Mouse (Mus musculus) CH12.LX (cell line): ENCODE results near the gene Bcl2l11. TPM values are rescaled to one million over a fixed set of nuclear protein-coding genes. Genes with fewer than 3 reads are reported as not detected.

Experiments used
- DNase-seq: peaks from one replicate; pipeline ENCODE4 v3.0.0-alpha.2; 2013; ENCODE audit errors: extremely low read depth
- H3K27ac ChIP-seq: 2 replicates; pipeline ENCODE4 v1.5.1; 2012; ENCODE audit warnings: low read depth, mild to moderate bottlenecking, control low read depth, moderate library complexity; ENCODE audit not compliant: insufficient read depth
- H3K27me3 ChIP-seq: replicated peaks from 2 replicates; pipeline ENCODE3; 2012; ENCODE audit warnings: inconsistent platforms
- H3K36me3 ChIP-seq, 2 experiments: replicated peaks in 1 of 2; 2 replicates each; pipeline versions ENCODE3 to v1.6.1; 2012; ENCODE audit warnings: inconsistent platforms in 1 of 2, low read length in 1 of 2, mild to moderate bottlenecking in 1 of 2, mixed read lengths in 1 of 2, moderate library complexity in 1 of 2; ENCODE audit not compliant: control insufficient read depth in 1 of 2, insufficient read depth in 1 of 2
- H3K4me1 ChIP-seq, 2 experiments: 2 replicates each; pipeline ENCODE4 v1.6.1; 2012; ENCODE audit warnings: inconsistent platforms in 1 of 2, moderate library complexity in 1 of 2; ENCODE audit not compliant: insufficient read depth in 2 of 2, control insufficient read depth in 1 of 2
- H3K4me2 ChIP-seq: 2 replicates; pipeline ENCODE4 v1.6.1; 2012; ENCODE audit warnings: low read depth, mild to moderate bottlenecking, control low read depth; ENCODE audit not compliant: poor library complexity, insufficient read depth, severe bottlenecking
- H3K4me3 ChIP-seq, 3 experiments: fragments of 150-350 bp in 1 of 3; sonication (generic) in 1 of 3; replicated peaks in 1 of 3; 2 replicates each; pipeline versions ENCODE3 to v1.5.1; 2011 to 2012; ENCODE audit warnings: low read depth in 2 of 3, low read length in 2 of 3, mild to moderate bottlenecking in 2 of 3, moderate library complexity in 2 of 3, control low read depth in 1 of 3, improper control_type of control experiment in 1 of 3, inconsistent platforms in 1 of 3, mixed read lengths in 1 of 3; ENCODE audit not compliant: poor library complexity in 1 of 3
- H3K79me2 ChIP-seq: replicated peaks from 2 replicates; pipeline ENCODE4 v1.6.1; 2012; ENCODE audit warnings: mild to moderate bottlenecking, moderate library complexity; ENCODE audit not compliant: control insufficient read depth, poor library complexity, insufficient read depth, severe bottlenecking; ENCODE audit errors: extremely low read depth
- H3K9ac ChIP-seq: 2 replicates; pipeline ENCODE4 v1.6.1; 2012; ENCODE audit warnings: low read depth, mild to moderate bottlenecking, control low read depth, moderate library complexity; ENCODE audit not compliant: insufficient read depth
- H3K9me3 ChIP-seq: replicated peaks from 2 replicates; pipeline ENCODE3; 2012; ENCODE audit warnings: low read length, inconsistent platforms, mixed read lengths
- BHLHE40 ChIP-seq: IDR thresholded peaks from 2 replicates; pipeline ENCODE4 v1.6.1; 2011; ENCODE audit warnings: mild to moderate bottlenecking, low read depth, low read length, improper control_type of control experiment
- CHD2 ChIP-seq: IDR thresholded peaks from 2 replicates; pipeline ENCODE4 v1.6.1; 2011; ENCODE audit warnings: low read length, improper control_type of control experiment
- E2F4 ChIP-seq: IDR thresholded peaks from 2 replicates; pipeline ENCODE4 v1.6.1; 2011; ENCODE audit warnings: low read depth, low read length, improper control_type of control experiment; ENCODE audit not compliant: insufficient replicate concordance
- ETS1 ChIP-seq: conservative IDR thresholded peaks from 2 replicates; pipeline ENCODE4 v1.6.1; 2012; ENCODE audit warnings: low read depth, mild to moderate bottlenecking, inconsistent platforms, low read length, improper control_type of control experiment, moderate library complexity
- GABPA ChIP-seq: IDR thresholded peaks from 2 replicates; pipeline ENCODE4 v1.6.1; 2012; ENCODE audit warnings: low read depth, low read length, improper control_type of control experiment, inconsistent platforms; ENCODE audit not compliant: insufficient replicate concordance
- HCFC1 ChIP-seq: IDR thresholded peaks from 2 replicates; pipeline ENCODE4 v1.6.1; 2012; ENCODE audit warnings: low read depth, mild to moderate bottlenecking, inconsistent platforms, low read length, improper control_type of control experiment
- IRF4 ChIP-seq: IDR thresholded peaks from 2 replicates; pipeline ENCODE4 v1.6.1; 2014; ENCODE audit warnings: low read depth, mild to moderate bottlenecking, inconsistent platforms, low read length, improper control_type of control experiment
- JUN ChIP-seq: IDR thresholded peaks from 2 replicates; pipeline ENCODE4 v1.6.1; 2011; ENCODE audit warnings: low read depth, mild to moderate bottlenecking, low read length, improper control_type of control experiment, moderate library complexity; ENCODE audit not compliant: insufficient read depth
- KAT2A ChIP-seq: IDR thresholded peaks from 2 replicates; pipeline ENCODE4 v1.6.1; 2012; ENCODE audit warnings: low read length, improper control_type of control experiment, inconsistent platforms; ENCODE audit not compliant: insufficient replicate concordance
- MAFK ChIP-seq: IDR thresholded peaks from 2 replicates; pipeline ENCODE4 v1.6.1; 2011; ENCODE audit warnings: low read length, improper control_type of control experiment; ENCODE audit not compliant: insufficient replicate concordance
- MAX ChIP-seq: IDR thresholded peaks from 2 replicates; pipeline ENCODE4 v1.6.1; 2011; ENCODE audit warnings: low read length, improper control_type of control experiment
- MEF2A ChIP-seq: IDR thresholded peaks from 2 replicates; pipeline ENCODE4 v1.6.1; 2014; ENCODE audit warnings: low read depth, mild to moderate bottlenecking, inconsistent platforms, low read length, improper control_type of control experiment, borderline replicate concordance
- MXI1 ChIP-seq: IDR thresholded peaks from 2 replicates; pipeline ENCODE4 v1.6.1; 2011; ENCODE audit warnings: mild to moderate bottlenecking, low read depth, low read length, improper control_type of control experiment
- MYC ChIP-seq: IDR thresholded peaks from 2 replicates; pipeline ENCODE4 v1.6.1; 2011; ENCODE audit warnings: low read depth, mild to moderate bottlenecking, improper control_type of control experiment, low read length
- NELFE ChIP-seq: IDR thresholded peaks from 2 replicates; pipeline ENCODE4 v1.6.1; 2011; ENCODE audit warnings: low read depth, low read length, improper control_type of control experiment
- NRF1 ChIP-seq: IDR thresholded peaks from 2 replicates; pipeline ENCODE4 v1.6.1; 2014; ENCODE audit warnings: low read depth, mild to moderate bottlenecking, inconsistent platforms, low read length, improper control_type of control experiment, moderate library complexity
- PAX5 ChIP-seq: IDR thresholded peaks from 2 replicates; pipeline ENCODE4 v1.6.1; 2012; ENCODE audit warnings: low read length, inconsistent platforms, mixed read lengths
- POLR2AphosphoS2 ChIP-seq: IDR thresholded peaks from 2 replicates; pipeline ENCODE4 v1.6.1; 2011; ENCODE audit warnings: low read depth, low read length, improper control_type of control experiment
- RAD21 ChIP-seq: IDR thresholded peaks from 2 replicates; pipeline ENCODE4 v1.6.1; 2011; ENCODE audit warnings: low read depth, mild to moderate bottlenecking, low read length, improper control_type of control experiment, moderate library complexity
- SIN3A ChIP-seq: IDR thresholded peaks from 2 replicates; pipeline ENCODE4 v1.6.1; 2012; ENCODE audit warnings: low read length, improper control_type of control experiment, inconsistent platforms
- TCF12 ChIP-seq: IDR thresholded peaks from 2 replicates; pipeline ENCODE4 v1.6.1; 2014; ENCODE audit warnings: low read depth, mild to moderate bottlenecking, inconsistent platforms, low read length, improper control_type of control experiment
- UBTF ChIP-seq: IDR thresholded peaks from 2 replicates; pipeline ENCODE4 v1.6.1; 2012; ENCODE audit warnings: low read depth, mild to moderate bottlenecking, inconsistent platforms, low read length, improper control_type of control experiment, moderate library complexity
- USF1 ChIP-seq: IDR thresholded peaks from 2 replicates; pipeline ENCODE4 v1.6.1; 2014; ENCODE audit warnings: low read depth, mild to moderate bottlenecking, inconsistent platforms, low read length, improper control_type of control experiment
- USF2 ChIP-seq: conservative IDR thresholded peaks from 2 replicates; pipeline ENCODE4 v1.6.1; 2011; ENCODE audit warnings: low read depth, low read length, improper control_type of control experiment
- ZC3H11A ChIP-seq: IDR thresholded peaks from 2 replicates; pipeline ENCODE4 v1.6.1; 2012; ENCODE audit warnings: low read depth, mild to moderate bottlenecking, inconsistent platforms, low read length, improper control_type of control experiment
- ZKSCAN1 ChIP-seq: IDR thresholded peaks from 2 replicates; pipeline ENCODE4 v1.6.1; 2012; ENCODE audit warnings: low read depth, inconsistent platforms, low read length, improper control_type of control experiment, borderline replicate concordance
- ZMIZ1 ChIP-seq: IDR thresholded peaks from 2 replicates; pipeline ENCODE4 v1.6.1; 2012; ENCODE audit warnings: low read depth, mild to moderate bottlenecking, inconsistent platforms, low read length, improper control_type of control experiment
- ZNF384 ChIP-seq: IDR thresholded peaks from 2 replicates; pipeline ENCODE4 v1.6.1; 2012; ENCODE audit warnings: low read depth, low read length, improper control_type of control experiment, inconsistent platforms
- dilution Hi-C: fragments of 300-500 bp; cut with MboI; formaldehyde crosslinking; loops from 2 replicates; pipeline ENCODE4 v1.14.3; 2020; ENCODE audit warnings: low sequenced_read_pairs; ENCODE audit not compliant: extremely low pct_unique_long_range_greater_than_20kb, extremely low pct_ligation_motif_present
- in situ Hi-C: fragments of 300-500 bp; cut with MboI; formaldehyde crosslinking; loops from 3 replicates; pipeline ENCODE4 v1.14.3; 2019; ENCODE audit warnings: low sequenced_read_pairs, low pct_ligation_motif_present, low pct_unique_long_range_greater_than_20kb, mixed read lengths
- polyA plus RNA-seq: library from polyadenylated mRNA; unstranded; fragments of >175 nt; gene quantifications from 2 replicates; pipeline ENCODE4 v1.2.1, GENCODE M21; 2012; ENCODE audit warnings: low read depth; ENCODE audit not compliant: insufficient read length
- total RNA-seq, 2 experiments: library from RNA; depleted of rRNA; stranded (reverse); fragments of 300-350 nt in 1 of 2; fragments of >200 nt in 1 of 2; gene quantifications; 2 replicates each; pipeline ENCODE4 v1.2.3; 2012 to 2014

The Bcl2l11 gene
- total and polyA plus RNA-seq, 3 experiments, result 7.8 to 24.6 (median 11.6) TPM

- H3K36me3 ChIP-seq, result peaks cover 16 to 80% of the 10 kb centered on the region in 2 experiments
- in situ Hi-C loops (no loop called here), dilution Hi-C loops (no loop called here)
Observed at GRCm38 (mm10) chr2:128156557-128157412, 30.9 kb downstream of the Bcl2l11 start.

GRCm38 (mm10) chr2:128158734-128159410 is 33.0 kb downstream of the Bcl2l11 start:
- H3K27me3 ChIP-seq, result no peaks in the 10 kb centered on the region
- DNase-seq, result no peak
- no peaks in the 10 kb centered on the region for H3K9me3 ChIP-seq
- no peak overlapping the region for H3K4me2 ChIP-seq
- H3K4me3 ChIP-seq, result no peak overlapping the region
- TF ChIP-seq JUN (no peak), ZNF384 (no peak), ZMIZ1 (no peak), MEF2A (0 out of 2 replicates have a peak, but pooled peaks have one; percentile 33), CHD2 (no peak), ETS1 (no peak; the same call in 1 of the 2 replicates), BHLHE40 (peak; percentile 49)
- no peak overlapping the region for H3K27ac ChIP-seq
- no peak overlapping the region for H3K9ac ChIP-seq
- H3K4me1 ChIP-seq, result peaks cover 22 to 79% of the 10 kb centered on the region in 2 experiments
- dilution Hi-C loops (no loop called here), in situ Hi-C loops (no loop called here)
- H3K36me3 ChIP-seq, result peaks cover 16 to 76% of the 10 kb centered on the region in 2 experiments
- H3K79me2 ChIP-seq, result no peaks in the 10 kb centered on the region

More at GRCm38 (mm10) chr2:128156557-128157412, 30.9 kb downstream of the Bcl2l11 start:
- TF ChIP-seq ETS1, result peak; percentile 39
- no peak for TF ChIP-seq GABPA
- no peak for TF ChIP-seq KAT2A
- TF ChIP-seq UBTF, result no peak
- no peak for TF ChIP-seq USF1
- no peak for TF ChIP-seq ZKSCAN1
- no peak for TF ChIP-seq MAX
- no peak for TF ChIP-seq NRF1
- TF ChIP-seq MAFK, result 0 out of 2 replicates have a peak, but pooled peaks have one; percentile 12
- no peak for TF ChIP-seq JUN
- no peak for TF ChIP-seq RAD21
- no peak for TF ChIP-seq POLR2AphosphoS2
- TF ChIP-seq MYC, result no peak
- TF ChIP-seq MXI1, result no peak; the same call in 1 of the 2 replicates
- no peak for TF ChIP-seq HCFC1
- no peak for TF ChIP-seq USF2
- no peak for TF ChIP-seq ZC3H11A
- TF ChIP-seq PAX5, result no peak
- peak; percentile 58; the same call in 1 of the 2 replicates for TF ChIP-seq IRF4
- no peak for TF ChIP-seq E2F4
- TF ChIP-seq MEF2A, result no peak
- no peak for TF ChIP-seq SIN3A
- no peak for TF ChIP-seq ZNF384
- no peak for TF ChIP-seq TCF12
- TF ChIP-seq BHLHE40, result peak; percentile 67
- TF ChIP-seq NELFE, result no peak
- TF ChIP-seq, all 38 proteins: peak for 4
- Histone ChIP-seq H3K4me2 (no peak overlapping the region), H3K4me1 (peaks cover 38 to 84% of the 10 kb centered on the region in 2 experiments), H3K4me3 (no peak overlapping the region), H3K9ac (no peak overlapping the region), H3K27ac (no peak overlapping the region), H3K79me2 (no peaks in the 10 kb centered on the region), H3K9me3 (no peaks in the 10 kb centered on the region), H3K27me3 (no peaks in the 10 kb centered on the region)
- no peak for DNase-seq
